Mouse (Mus musculus): ENCODE results near the gene Nr6a1.
A peak's percentile ranks its signal among the peaks of the same experiment; 100 is the strongest.

The Nr6a1 gene

GRCm38 (mm10) chr2:38712076-38712768 is 215.3 kb downstream of the Nr6a1 start:
- Histone ChIP-seq H3K27me3 (ENCODE audit: control insufficient read depth, insufficient read depth, low read length, poor library complexity, severe bottlenecking) (no peaks in the 10 kb centered on the region), H3K36me3 (ENCODE audit: control insufficient read depth, insufficient read depth, low read length, poor library complexity, severe bottlenecking) (no peaks in the 10 kb centered on the region)
- no peak for DNase-seq (ENCODE audit: low read depth, low spot score)

DNA sequence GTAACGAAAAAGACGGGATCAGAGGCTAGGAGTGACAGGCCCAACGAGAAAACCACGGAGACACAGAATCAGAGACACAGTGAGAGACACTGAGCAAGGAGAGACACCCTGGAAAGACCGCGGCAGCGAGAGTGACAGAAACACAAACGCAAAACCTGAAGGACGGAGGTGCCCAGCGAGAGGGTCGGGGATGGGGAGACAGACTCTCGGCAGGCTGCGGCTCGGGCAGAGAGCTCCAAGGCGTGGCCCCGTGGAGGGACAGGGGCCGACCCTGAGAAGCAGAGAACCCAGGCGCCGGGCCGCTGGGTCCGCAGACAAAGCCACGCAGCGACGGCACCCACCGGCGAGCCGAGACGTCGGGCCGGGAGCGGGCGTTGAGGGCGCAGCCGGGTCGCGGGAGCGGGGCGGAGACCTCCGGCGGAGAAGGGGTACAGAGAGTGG is 216.0 kb downstream of the Nr6a1 start:
- Histone ChIP-seq H3K27me3 (ENCODE audit: control insufficient read depth, insufficient read depth, low read length, poor library complexity, severe bottlenecking) (no peaks in the 10 kb centered on the region), H3K36me3 (ENCODE audit: control insufficient read depth, insufficient read depth, low read length, poor library complexity, severe bottlenecking) (no peaks in the 10 kb centered on the region)
- no peak for DNase-seq (ENCODE audit: low read depth, low spot score)

DNA sequence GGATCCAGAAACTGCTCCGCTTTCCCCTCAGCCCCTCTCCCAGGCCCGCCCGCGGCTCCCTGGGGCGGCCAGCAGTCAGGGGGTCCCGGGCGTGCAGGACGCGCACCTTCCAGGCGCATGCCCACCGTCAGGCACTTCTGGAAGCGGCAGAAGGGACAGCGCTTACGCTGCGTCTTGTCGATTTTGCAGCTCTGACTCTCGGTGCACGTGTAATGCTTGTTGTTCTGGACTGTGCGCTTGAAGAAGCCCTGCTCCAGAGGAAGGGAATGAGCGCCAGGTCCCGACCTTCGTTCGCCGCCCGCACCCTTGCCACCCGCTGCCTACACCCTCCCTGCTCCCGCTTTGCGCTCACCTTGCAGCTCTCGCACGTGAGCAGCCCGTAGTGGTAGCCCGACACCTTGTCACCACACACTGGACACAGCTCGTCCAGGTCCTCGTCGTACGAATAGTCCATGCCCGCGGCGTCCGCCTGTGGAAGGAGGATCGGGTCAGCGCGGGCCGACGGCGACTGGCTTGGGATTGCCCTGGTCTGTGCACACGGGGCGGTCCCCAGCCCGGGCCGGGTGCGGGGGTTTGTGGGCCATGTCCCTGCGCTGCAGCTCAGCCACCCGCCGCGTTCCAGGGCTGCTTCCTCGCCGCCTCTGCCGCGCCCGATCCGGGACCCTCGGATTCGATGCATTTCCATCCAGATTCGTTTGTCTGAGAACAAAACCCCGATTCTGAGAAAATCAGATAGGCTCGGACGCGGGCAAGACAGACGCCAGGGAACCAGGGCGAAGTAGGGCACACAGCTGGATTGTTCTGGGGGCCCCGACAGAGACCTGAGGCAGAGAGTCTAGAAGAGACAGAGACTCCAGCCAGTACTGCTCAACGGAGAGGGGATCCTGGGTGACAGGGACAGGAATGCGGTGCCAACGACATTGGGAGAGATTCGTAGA is 216.9 kb downstream of the Nr6a1 start:
- no peak for DNase-seq (ENCODE audit: low read depth, low spot score)
- Histone ChIP-seq H3K27me3 (ENCODE audit: control insufficient read depth, insufficient read depth, low read length, poor library complexity, severe bottlenecking) (no peaks in the 10 kb centered on the region), H3K36me3 (ENCODE audit: control insufficient read depth, insufficient read depth, low read length, poor library complexity, severe bottlenecking) (no peaks in the 10 kb centered on the region)

DNA sequence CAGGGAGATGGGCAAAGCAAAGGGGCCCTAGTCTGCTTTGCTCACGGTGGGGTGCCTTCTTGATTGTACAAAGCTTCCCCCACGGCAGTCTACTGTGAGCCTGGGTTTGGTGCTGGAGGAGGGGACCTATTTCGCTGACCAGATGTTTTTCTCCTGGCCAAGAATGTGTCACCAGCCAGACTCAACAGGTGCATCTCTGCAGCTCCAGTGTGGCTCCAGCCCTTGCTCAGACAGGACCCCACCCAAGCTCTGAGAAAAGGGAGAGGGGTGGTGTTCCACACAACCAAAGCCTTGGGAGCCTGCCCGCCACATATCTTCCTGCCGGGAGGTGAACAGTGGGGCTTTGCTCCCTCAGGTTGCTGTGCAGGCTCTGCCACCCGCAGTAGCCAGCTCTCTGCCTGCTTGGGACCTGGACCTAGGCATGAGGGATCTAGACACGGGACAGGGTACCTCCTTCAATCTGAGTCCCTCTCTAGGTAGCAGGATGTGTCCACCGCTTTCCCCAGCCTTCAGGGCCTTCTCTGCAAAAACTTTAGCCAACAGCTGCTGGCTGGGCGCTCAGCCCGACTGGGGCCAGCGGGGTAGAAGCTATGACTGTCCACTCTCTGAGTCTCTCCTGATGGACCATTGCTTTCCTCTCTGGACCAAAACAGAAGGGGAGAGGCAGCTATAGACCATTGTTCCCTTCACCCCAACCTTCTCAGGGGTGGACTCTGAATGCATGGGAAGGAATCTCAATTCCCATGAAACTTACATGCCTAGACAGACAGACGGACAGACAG is 218.4 kb downstream of the Nr6a1 start:
- H3K27me3 ChIP-seq (ENCODE audit: control insufficient read depth, insufficient read depth, low read length, poor library complexity, severe bottlenecking): no peaks in the 10 kb centered on the region
- no peaks in the 10 kb centered on the region for H3K36me3 ChIP-seq (ENCODE audit: control insufficient read depth, insufficient read depth, low read length, poor library complexity, severe bottlenecking)
- no peak for DNase-seq (ENCODE audit: low read depth, low spot score)

DNA sequence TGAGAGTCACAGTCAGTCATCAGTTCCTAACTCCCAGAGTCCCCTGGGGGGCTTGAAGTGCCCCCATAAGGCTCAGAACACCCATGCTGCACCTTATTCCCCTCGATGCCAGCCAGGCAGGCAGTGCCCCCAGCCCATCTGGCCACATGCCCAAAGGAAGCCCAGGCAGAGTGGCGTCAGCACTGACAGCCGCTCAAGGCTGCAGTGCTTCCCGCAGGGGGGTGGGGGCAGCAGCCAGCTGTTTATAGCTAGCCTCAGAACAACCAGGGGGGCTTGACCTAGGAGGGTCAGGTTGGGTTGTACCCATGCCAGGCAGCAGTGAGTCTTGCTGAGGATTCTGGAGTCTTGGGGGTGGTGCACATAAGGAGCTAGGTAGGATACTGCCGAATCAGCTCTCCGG is 220.8 kb downstream of the Nr6a1 start:
- no peaks in the 10 kb centered on the region for H3K27me3 ChIP-seq (ENCODE audit: control insufficient read depth, insufficient read depth, low read length, poor library complexity, severe bottlenecking)
- H3K36me3 ChIP-seq (ENCODE audit: control insufficient read depth, insufficient read depth, low read length, poor library complexity, severe bottlenecking): no peaks in the 10 kb centered on the region
- no peak for DNase-seq (ENCODE audit: low read depth, low spot score)

DNA sequence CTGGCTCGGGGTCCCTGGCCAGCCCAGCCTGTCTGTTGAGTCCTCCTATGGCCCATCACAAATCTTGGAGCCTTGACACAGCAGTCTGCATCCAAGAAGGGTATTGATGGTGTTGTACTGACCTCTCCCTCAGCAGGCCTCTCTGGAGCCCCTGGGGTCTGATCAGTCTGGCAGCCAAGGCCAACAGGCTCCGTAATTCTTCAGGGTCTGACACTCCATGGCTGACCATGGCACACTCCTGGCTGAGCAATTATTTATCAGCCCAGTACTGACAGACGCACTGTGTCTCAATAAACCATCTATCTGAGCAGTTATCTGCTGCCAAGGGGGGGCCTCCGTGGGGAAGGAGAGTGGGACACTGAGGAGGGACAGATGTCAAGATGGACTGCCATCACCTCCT is 222.5 kb downstream of the Nr6a1 start:
- no peak for DNase-seq (ENCODE audit: low read depth, low spot score)
- Histone ChIP-seq H3K36me3 (ENCODE audit: control insufficient read depth, insufficient read depth, low read length, poor library complexity, severe bottlenecking) (no peaks in the 10 kb centered on the region), H3K27me3 (ENCODE audit: control insufficient read depth, insufficient read depth, low read length, poor library complexity, severe bottlenecking) (no peaks in the 10 kb centered on the region)

DNA sequence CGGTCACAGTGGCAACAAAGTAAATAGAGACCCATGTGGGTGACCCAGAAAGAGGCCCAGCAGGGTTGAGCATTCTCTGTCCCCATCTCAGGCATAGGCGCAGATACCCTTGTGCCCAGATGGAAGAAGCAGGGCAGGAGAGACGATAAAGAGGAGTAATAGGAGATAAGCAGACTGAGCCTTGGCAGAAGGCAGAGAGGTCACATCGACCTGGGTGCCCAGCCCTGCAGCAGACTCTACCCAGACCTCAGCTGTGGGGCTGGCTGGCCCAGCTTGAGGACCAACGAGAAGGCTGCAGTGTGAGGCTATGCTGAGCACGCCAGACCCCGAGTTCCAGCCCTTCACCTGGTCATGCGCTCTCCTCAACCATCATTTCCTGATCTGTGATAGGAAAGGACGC is 223.2 kb downstream of the Nr6a1 start:
- no peaks in the 10 kb centered on the region for H3K27me3 ChIP-seq (ENCODE audit: control insufficient read depth, insufficient read depth, low read length, poor library complexity, severe bottlenecking)
- no peaks in the 10 kb centered on the region for H3K36me3 ChIP-seq (ENCODE audit: control insufficient read depth, insufficient read depth, low read length, poor library complexity, severe bottlenecking)
- no peak for DNase-seq (ENCODE audit: low read depth, low spot score)

DNA sequence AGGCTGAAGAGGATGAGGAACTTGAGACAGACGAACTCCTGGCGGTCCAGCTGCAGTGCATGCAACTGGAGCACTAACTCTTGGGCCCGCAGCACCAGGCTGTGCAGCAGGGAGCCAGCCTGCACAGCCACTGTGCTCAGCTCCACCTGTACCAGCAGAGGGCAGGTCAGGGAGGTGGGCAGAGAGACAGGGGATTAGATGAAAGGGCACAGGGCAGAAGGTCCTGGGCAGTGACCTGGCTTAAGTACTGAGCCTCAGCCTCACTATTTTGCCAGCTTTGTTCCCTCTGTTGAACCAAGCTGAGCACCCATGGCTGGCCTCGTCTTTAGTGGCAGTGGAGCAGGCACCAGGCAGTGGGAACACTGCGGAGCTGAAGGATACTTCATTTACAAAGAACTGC is 227.3 kb downstream of the Nr6a1 start:
- DNase-seq (ENCODE audit: low read depth, low spot score): no peak

DNA sequence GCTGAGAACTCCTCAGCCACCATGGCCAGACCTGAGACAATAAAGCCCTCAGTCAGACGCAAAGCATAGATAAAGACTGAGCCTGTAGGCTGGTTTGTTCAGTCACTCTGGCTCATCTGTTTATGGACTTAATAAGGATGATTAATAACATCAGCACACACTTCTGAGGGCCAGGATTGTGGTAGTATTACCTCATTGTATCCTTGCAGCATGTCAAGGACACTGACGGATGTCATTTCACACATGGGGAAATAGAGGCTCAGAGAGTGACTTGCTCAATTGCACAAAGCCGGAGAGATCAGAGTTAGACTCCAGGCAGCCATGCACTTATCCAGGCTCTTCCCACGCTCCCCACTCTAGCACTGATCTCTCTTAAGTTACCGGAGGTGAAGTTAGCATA is 228.9 kb downstream of the Nr6a1 start:
- Histone ChIP-seq H3K27me3 (ENCODE audit: control insufficient read depth, insufficient read depth, low read length, poor library complexity, severe bottlenecking) (no peaks in the 10 kb centered on the region), H3K36me3 (ENCODE audit: control insufficient read depth, insufficient read depth, low read length, poor library complexity, severe bottlenecking) (no peaks in the 10 kb centered on the region)
- DNase-seq (ENCODE audit: low read depth, low spot score): no peak

More for the DNA sequence above, 227.3 kb downstream of the Nr6a1 start:
- Histone ChIP-seq H3K27me3 (ENCODE audit: control insufficient read depth, insufficient read depth, low read length, poor library complexity, severe bottlenecking) (no peaks in the 10 kb centered on the region), H3K36me3 (ENCODE audit: control insufficient read depth, insufficient read depth, low read length, poor library complexity, severe bottlenecking) (no peaks in the 10 kb centered on the region)

DNA sequence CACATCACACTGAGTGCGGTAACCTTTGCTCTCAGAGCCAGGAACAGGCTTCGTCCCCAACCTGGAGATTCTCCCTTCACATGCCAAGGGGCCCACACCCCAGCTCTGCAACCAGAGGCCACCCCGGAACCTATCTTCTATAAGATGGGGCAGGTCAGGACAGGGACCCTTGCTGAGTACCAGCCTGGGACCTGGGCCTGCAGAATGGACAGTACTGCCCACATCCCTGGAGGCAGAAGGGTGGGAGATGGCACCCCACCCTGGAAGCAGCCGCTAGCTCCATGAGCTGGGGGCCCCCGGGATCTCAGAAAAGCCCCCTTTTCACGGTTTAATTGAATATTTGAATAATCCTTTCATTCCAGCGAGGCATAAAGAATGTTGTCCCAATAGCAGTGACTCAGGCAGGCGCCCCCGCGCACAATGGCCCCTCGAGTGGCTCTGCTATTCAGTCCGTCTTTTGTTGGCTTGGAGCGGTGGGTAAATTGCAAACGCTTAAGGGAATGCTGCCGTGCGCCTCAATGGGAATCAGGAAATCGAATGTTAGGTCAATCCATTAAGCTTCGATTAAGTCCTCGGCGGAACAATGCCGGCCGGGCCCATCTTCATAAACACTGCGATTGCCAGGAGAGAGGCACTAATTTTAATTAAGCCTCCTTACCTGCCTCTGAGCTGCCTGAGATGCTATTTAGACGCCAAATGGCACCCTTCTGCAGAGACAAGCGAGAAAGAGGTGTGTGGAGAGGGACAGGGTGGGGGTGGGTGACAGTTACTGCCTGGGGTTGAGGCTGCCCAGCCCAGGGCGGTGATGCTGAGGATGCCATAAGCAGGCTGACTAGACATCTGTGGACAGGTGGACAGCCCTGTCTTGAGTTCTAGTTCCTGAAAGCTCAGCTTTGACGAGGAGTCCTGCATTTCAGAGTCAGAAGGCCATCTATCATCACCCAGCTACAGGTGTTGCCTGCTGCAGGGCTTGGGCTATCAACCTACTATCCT is 230.1 kb downstream of the Nr6a1 start:
- no peaks in the 10 kb centered on the region for H3K27me3 ChIP-seq (ENCODE audit: control insufficient read depth, insufficient read depth, low read length, poor library complexity, severe bottlenecking)
- no peak for DNase-seq (ENCODE audit: low read depth, low spot score)
- H3K36me3 ChIP-seq (ENCODE audit: control insufficient read depth, insufficient read depth, low read length, poor library complexity, severe bottlenecking): no peaks in the 10 kb centered on the region

DNA sequence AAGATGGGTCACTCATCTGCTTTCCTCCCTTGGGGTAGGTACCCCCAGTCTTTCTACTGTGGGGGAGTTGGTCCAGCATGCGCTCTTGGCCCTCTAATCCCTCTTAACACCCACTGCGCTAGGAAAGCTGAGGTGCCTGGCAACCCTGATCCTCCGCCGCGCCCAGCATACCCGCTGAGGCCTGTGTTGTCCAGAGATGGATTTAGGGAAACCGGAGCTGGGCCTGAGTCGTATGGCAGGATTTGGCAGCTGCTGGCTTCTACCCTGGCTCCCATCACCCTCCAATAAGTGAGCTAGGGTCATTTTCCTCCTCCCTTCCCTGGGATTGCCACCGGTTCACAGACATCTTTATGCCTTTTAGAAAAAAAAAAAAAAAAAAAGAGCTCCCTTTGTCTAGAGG is 231.7 kb downstream of the Nr6a1 start:
- DNase-seq (ENCODE audit: low read depth, low spot score): no peak
- no peaks in the 10 kb centered on the region for H3K36me3 ChIP-seq (ENCODE audit: control insufficient read depth, insufficient read depth, low read length, poor library complexity, severe bottlenecking)
- no peaks in the 10 kb centered on the region for H3K27me3 ChIP-seq (ENCODE audit: control insufficient read depth, insufficient read depth, low read length, poor library complexity, severe bottlenecking)

GRCm38 (mm10) chr2:38691542-38691941 is 235.9 kb downstream of the Nr6a1 start:
- no peaks in the 10 kb centered on the region for H3K27me3 ChIP-seq (ENCODE audit: control insufficient read depth, insufficient read depth, low read length, poor library complexity, severe bottlenecking)
- no peaks in the 10 kb centered on the region for H3K36me3 ChIP-seq (ENCODE audit: control insufficient read depth, insufficient read depth, low read length, poor library complexity, severe bottlenecking)
- DNase-seq (ENCODE audit: low read depth, low spot score): peak; percentile 42

DNA sequence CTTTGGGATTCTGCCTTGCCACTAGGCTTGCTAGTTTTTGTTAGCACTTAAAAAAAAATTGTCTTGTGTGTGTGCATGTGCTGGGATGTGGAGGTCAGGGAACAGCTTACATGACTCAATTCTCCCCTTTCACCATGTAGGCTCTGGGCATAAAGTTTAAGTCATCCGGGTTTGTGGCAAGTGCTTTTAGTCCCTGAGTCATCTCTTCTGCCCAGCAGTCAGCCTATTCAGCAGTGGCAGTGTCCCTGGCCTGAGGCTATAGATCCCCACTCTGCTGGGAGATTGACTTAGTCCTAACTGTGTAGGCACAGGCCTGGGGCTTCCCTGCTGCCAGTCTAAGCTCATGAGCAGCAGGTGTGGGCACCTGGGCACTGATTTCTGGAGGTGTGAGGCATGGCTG is 237.6 kb downstream of the Nr6a1 start:
- no peak for DNase-seq (ENCODE audit: low read depth, low spot score)
- Histone ChIP-seq H3K36me3 (ENCODE audit: control insufficient read depth, insufficient read depth, low read length, poor library complexity, severe bottlenecking) (no peaks in the 10 kb centered on the region), H3K27me3 (ENCODE audit: control insufficient read depth, insufficient read depth, low read length, poor library complexity, severe bottlenecking) (no peaks in the 10 kb centered on the region)

Measured in splenic B cell, adult 2 months (primary cell).